Mouse (Mus musculus): Measurements from ENCODE around the gene Tdo2. TPM values are rescaled to one million over a fixed set of nuclear protein-coding genes. Genes with fewer than 3 reads are reported as not detected.

Gene Tdo2
- polyA plus RNA-seq, 1 experiment from 2014 or later = 0.33 TPM

- no peaks in the 10 kb centered on the region for H3K27me3 ChIP-seq
- H3K4me1 ChIP-seq (replicated peaks) = no peaks in the 10 kb centered on the region
- H3K27ac ChIP-seq (replicated peaks) = no peak overlapping the region
- no peaks in the 10 kb centered on the region for H3K9me3 ChIP-seq
- H3K9ac ChIP-seq = no peak overlapping the region
- no peak for ATAC-seq (ENCODE audit: low read depth)
- WGBS = 88% methylated on average over 8 of the region's 8 CpGs
- no peak overlapping the region for H3K4me3 ChIP-seq
- H3K36me3 ChIP-seq = no peaks in the 10 kb centered on the region
- no peak overlapping the region for H3K4me2 ChIP-seq
These were observed 7.3 kb upstream of the Tdo2 start for GRCm38 (mm10) chr3:81983120-81983895.

DNA sequence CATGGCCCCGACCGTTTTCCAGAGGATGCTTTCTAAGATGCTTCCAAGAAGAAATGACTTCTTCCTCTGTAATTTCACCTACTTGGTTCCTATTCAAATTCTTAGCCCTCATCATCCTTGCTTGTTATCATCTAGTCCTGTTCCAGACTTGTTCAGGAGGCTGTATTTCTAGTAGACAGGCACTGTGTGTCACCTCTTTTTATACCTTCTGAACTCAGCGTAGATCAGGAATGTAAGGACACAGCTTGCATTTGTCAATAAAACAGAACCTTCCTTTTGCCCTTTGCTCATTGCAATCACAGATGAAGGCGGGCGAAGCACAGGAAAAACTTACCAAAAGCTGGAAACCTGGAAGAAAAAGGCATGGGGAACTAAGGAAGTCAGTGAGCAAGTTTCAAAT, 6.0 kb upstream of the Tdo2 start, which contains the start of gene Asic5:
Asic5 (plus strand) TSS at position 301 of the 400 bp plus-strand sequence.
- 88% methylated on average over 5 of the region's 5 CpGs for WGBS
- H3K4me3 ChIP-seq = no peak within 1 kb of the TSS
- no peak for ATAC-seq (ENCODE audit: low read depth)
- H3K9me3 ChIP-seq = no peaks in the 10 kb centered on the region
- no peaks in the 10 kb centered on the region for H3K4me1 ChIP-seq (replicated peaks)
- H3K9ac ChIP-seq = no peak within 1 kb of the TSS
- H3K4me2 ChIP-seq = no peak within 1 kb of the TSS
- no peak within 1 kb of the TSS for H3K27ac ChIP-seq (replicated peaks)
- no peaks in the 10 kb centered on the region for H3K27me3 ChIP-seq
- no peaks in the 10 kb centered on the region for H3K36me3 ChIP-seq

- ATAC-seq (ENCODE audit: low read depth) = no peak
- H3K9ac ChIP-seq = no peak overlapping the region
- 94% methylated on average over 5 of the region's 5 CpGs for WGBS
These were observed 5.6 kb upstream of the Tdo2 start for GRCm38 (mm10) chr3:81981576-81981975.

GRCm38 (mm10) chr3:81975607-81976006, 395 bp downstream of the Tdo2 start:
- no peaks in the 10 kb centered on the region for H3K36me3 ChIP-seq
- no peak for ATAC-seq (ENCODE audit: low read depth)
- H3K27me3 ChIP-seq = no peaks in the 10 kb centered on the region
- H3K9me3 ChIP-seq = no peaks in the 10 kb centered on the region
- H3K4me2 ChIP-seq = no peak overlapping the region
- 82% methylated on average over 4 of the region's 4 CpGs for WGBS
- H3K4me3 ChIP-seq = no peak overlapping the region
- H3K9ac ChIP-seq = no peak overlapping the region
- no peaks in the 10 kb centered on the region for H3K4me1 ChIP-seq (replicated peaks)
- no peak overlapping the region for H3K27ac ChIP-seq (replicated peaks)

More at GRCm38 (mm10) chr3:81981576-81981975, 5.6 kb upstream of the Tdo2 start:
- no peak overlapping the region for H3K4me2 ChIP-seq
- H3K9me3 ChIP-seq = no peaks in the 10 kb centered on the region
- no peaks in the 10 kb centered on the region for H3K36me3 ChIP-seq
- no peak overlapping the region for H3K27ac ChIP-seq (replicated peaks)
- H3K4me1 ChIP-seq (replicated peaks) = no peaks in the 10 kb centered on the region
- no peak overlapping the region for H3K4me3 ChIP-seq
- H3K27me3 ChIP-seq = no peaks in the 10 kb centered on the region

DNA sequence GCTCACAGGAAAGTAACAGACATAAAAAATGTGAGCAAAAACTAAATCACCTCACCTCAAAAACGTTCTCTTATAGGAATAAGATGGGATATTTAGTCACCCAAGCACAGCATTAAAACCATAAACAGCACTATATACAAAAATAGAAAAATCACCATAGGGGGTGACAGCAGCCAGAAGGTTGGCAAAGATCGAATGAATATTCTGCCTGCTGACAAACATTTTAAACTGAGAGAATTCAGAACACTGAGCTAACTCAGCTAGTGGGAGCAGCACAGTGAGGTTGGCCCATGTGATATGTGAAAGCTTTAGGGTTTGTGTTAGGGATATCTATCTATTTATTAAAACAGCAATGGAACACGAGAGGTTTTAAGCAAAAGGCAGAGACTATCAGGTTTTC, 11.4 kb downstream of the Tdo2 start:
- Histone ChIP-seq H3K9ac (no peak overlapping the region), H3K27ac (replicated peaks) (no peak overlapping the region), H3K4me3 (no peak overlapping the region), H3K4me1 (replicated peaks) (no peaks in the 10 kb centered on the region), H3K4me2 (no peak overlapping the region), H3K9me3 (no peaks in the 10 kb centered on the region), H3K27me3 (no peaks in the 10 kb centered on the region), H3K36me3 (no peaks in the 10 kb centered on the region)
- 66% methylated on average over 3 of the region's 3 CpGs for WGBS
- ATAC-seq (ENCODE audit: low read depth) = no peak

- no peaks in the 10 kb centered on the region for H3K36me3 ChIP-seq
- H3K4me3 ChIP-seq = no peak overlapping the region
- 82% methylated on average over 5 of the region's 5 CpGs for WGBS
- no peaks in the 10 kb centered on the region for H3K4me1 ChIP-seq (replicated peaks)
- H3K9ac ChIP-seq = no peak overlapping the region
- H3K27me3 ChIP-seq = no peaks in the 10 kb centered on the region
- no peak for ATAC-seq (ENCODE audit: low read depth)
- no peak overlapping the region for H3K4me2 ChIP-seq
- H3K9me3 ChIP-seq = no peaks in the 10 kb centered on the region
- H3K27ac ChIP-seq (replicated peaks) = no peak overlapping the region
These were observed 12.2 kb downstream of the Tdo2 start for GRCm38 (mm10) chr3:81963768-81964167.

DNA sequence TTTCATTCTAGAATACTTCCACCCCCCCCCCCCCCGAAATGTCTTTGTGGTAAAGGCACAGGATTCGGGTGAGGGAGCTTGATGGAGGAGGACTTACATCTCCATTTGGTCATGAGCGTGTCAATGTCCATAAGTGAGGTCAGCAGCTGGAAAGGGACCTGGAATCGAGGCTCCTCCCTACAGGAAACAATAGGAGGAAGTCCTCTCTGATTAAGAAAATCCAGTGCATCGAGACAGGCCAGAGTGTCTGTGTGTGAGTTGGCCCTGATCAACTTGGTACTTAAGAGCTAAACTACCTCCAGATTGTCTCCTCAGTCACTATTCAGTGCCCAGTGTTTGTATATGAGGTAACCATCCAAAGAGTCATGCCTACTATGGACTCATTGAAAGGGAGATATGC, 14.7 kb downstream of the Tdo2 start:
- Histone ChIP-seq H3K27ac (replicated peaks) (no peak overlapping the region), H3K4me1 (replicated peaks) (no peaks in the 10 kb centered on the region), H3K27me3 (no peaks in the 10 kb centered on the region), H3K9me3 (no peaks in the 10 kb centered on the region), H3K4me2 (no peak overlapping the region), H3K9ac (no peak overlapping the region), H3K4me3 (no peak overlapping the region), H3K36me3 (no peaks in the 10 kb centered on the region)
- ATAC-seq (ENCODE audit: low read depth) = no peak
- WGBS = 86% methylated on average over 5 of the region's 5 CpGs

GRCm38 (mm10) chr3:81957484-81957883, 18.5 kb downstream of the Tdo2 start:
- Histone ChIP-seq H3K36me3 (no peaks in the 10 kb centered on the region), H3K27ac (replicated peaks) (no peak overlapping the region), H3K9me3 (no peaks in the 10 kb centered on the region), H3K4me3 (no peak overlapping the region), H3K9ac (no peak overlapping the region), H3K4me1 (replicated peaks) (no peaks in the 10 kb centered on the region), H3K4me2 (no peak overlapping the region), H3K27me3 (no peaks in the 10 kb centered on the region)
- 77% methylated on average over 5 of the region's 5 CpGs for WGBS
- no peak for ATAC-seq (ENCODE audit: low read depth)

DNA sequence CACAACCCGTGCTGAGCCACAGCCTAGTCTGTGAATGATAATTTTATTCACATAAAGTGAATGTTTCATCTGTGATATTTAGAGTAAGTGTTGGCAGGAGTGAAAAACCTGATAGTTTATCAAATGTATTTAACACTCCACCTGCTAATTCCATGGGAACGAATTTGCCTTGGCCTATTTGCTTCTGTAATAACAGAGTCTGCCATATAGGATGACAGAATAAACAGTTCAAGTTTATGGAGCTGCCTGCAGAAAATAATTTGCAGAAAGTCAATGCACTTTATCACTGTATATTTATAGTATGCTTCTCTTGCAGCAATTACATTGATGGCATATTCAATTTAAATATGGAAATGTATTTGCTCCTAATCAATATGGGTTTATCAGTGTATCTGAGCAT, 24.2 kb downstream of the Tdo2 start:
- Histone ChIP-seq H3K4me3 (no peak overlapping the region), H3K4me1 (replicated peaks) (no peaks in the 10 kb centered on the region), H3K4me2 (no peak overlapping the region), H3K9ac (no peak overlapping the region), H3K27me3 (no peaks in the 10 kb centered on the region), H3K9me3 (no peaks in the 10 kb centered on the region), H3K36me3 (no peaks in the 10 kb centered on the region), H3K27ac (replicated peaks) (no peak overlapping the region)
- no peak for ATAC-seq (ENCODE audit: low read depth)
- 75% methylated on average over 2 of the region's 2 CpGs for WGBS

DNA sequence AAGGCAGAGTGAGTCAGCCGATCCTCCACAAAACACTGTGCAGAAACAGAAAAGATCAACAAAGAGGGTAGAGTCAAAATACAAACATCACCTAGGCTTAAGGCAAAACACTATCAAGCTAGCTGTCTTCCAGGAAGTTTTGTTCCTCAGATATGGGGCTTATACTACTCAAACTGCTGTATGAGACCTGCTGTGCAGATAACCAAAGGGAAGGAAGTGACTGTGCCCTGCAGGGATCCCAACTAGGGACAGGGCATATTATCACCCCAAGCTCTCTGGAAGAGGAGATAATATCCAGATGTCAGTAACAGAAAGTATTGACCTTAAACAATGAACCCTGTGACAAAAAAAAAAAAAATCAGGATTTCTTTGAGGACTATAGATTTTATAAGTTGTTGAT, 27.0 kb downstream of the Tdo2 start:
- no peak overlapping the region for H3K4me2 ChIP-seq
- H3K9ac ChIP-seq = no peak overlapping the region
- WGBS = 92% methylated on average over 1 of the region's 1 CpGs
- H3K9me3 ChIP-seq = no peaks in the 10 kb centered on the region
- no peak overlapping the region for H3K27ac ChIP-seq (replicated peaks)
- no peaks in the 10 kb centered on the region for H3K4me1 ChIP-seq (replicated peaks)
- H3K4me3 ChIP-seq = no peak overlapping the region
- no peak for ATAC-seq (ENCODE audit: low read depth)
- H3K27me3 ChIP-seq = no peaks in the 10 kb centered on the region
- H3K36me3 ChIP-seq = no peaks in the 10 kb centered on the region

DNA sequence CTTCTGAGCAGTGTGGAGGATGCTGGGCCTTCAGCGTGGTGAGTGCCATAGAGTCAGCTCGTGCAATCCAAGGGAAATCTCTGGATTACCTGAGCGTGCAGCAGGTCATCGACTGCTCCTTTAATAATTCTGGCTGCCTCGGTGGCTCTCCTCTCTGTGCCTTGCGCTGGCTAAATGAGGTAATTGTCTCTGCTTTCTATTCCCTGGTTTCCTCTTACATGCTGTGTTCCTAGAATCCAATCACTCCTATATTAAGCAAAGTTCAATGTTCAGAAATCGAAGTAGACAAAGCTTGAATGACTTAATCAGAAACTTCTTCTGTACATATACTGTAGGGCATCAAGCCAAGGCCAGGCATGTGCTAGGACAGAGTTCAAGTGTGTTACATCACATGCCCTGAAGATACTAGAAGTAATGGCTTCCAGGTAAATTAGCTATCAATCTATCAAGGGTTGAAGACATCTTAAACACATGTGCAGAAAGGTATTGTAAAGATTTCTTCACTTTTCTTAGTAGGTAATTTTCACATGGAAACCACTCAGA, 31.1 kb downstream of the Tdo2 start:
- no peak for ATAC-seq (ENCODE audit: low read depth)
- 91% methylated on average over 7 of the region's 7 CpGs for WGBS
- H3K4me2 ChIP-seq = no peak overlapping the region
- no peak overlapping the region for H3K27ac ChIP-seq (replicated peaks)
- no peak overlapping the region for H3K9ac ChIP-seq
- H3K27me3 ChIP-seq = no peaks in the 10 kb centered on the region
- no peak overlapping the region for H3K4me3 ChIP-seq
- H3K9me3 ChIP-seq = no peaks in the 10 kb centered on the region
- H3K4me1 ChIP-seq (replicated peaks) = no peaks in the 10 kb centered on the region
- no peaks in the 10 kb centered on the region for H3K36me3 ChIP-seq

GRCm38 (mm10) chr3:81943097-81943496, 32.9 kb downstream of the Tdo2 start:
- ATAC-seq (ENCODE audit: low read depth) = no peak
- Histone ChIP-seq H3K4me2 (no peak overlapping the region), H3K4me1 (replicated peaks) (no peaks in the 10 kb centered on the region), H3K9ac (no peak overlapping the region), H3K36me3 (no peaks in the 10 kb centered on the region), H3K9me3 (no peaks in the 10 kb centered on the region), H3K27ac (replicated peaks) (no peak overlapping the region), H3K27me3 (no peaks in the 10 kb centered on the region), H3K4me3 (no peak overlapping the region)
- 91% methylated on average over 3 of the region's 3 CpGs for WGBS

GRCm38 (mm10) chr3:81942341-81942740, 33.7 kb downstream of the Tdo2 start:
- Histone ChIP-seq H3K4me2 (no peak overlapping the region), H3K4me1 (replicated peaks) (no peaks in the 10 kb centered on the region), H3K9ac (no peak overlapping the region), H3K9me3 (no peaks in the 10 kb centered on the region), H3K4me3 (no peak overlapping the region), H3K27me3 (no peaks in the 10 kb centered on the region), H3K36me3 (no peaks in the 10 kb centered on the region), H3K27ac (replicated peaks) (no peak overlapping the region)
- no peak for ATAC-seq (ENCODE audit: low read depth)
- WGBS = 92% methylated on average over 3 of the region's 3 CpGs

All from neural tube, embryonic 13.5 days (tissue).